20 mouse cellular contexts compared by ENCODE assay signal in genomic region chr11:97974141-97974540, GRCm38 (mm10). TPM values are rescaled to one million over a fixed set of nuclear protein-coding genes. Genes with fewer than 3 reads are reported as not detected.
"Had no signal": no experiment of that assay in that cellular context is flagged by ENCODE, and none has a peak within 500 bp of the region (broad histone marks: within the 10 kb centered on the region; RNA-seq: fewer than 3 reads in every experiment).

No protein-coding gene starts in this region.

- H3K9ac ChIP-seq: lung, embryonic 14.5 days; midbrain, embryonic 12.5 days; neural tube, embryonic 13.5 days; neural tube, embryonic 15.5 days had no signal

- H3K4me1 ChIP-seq: neural tube, embryonic 13.5 days had no signal

- H3K27me3 ChIP-seq: neural tube, embryonic 13.5 days; neural tube, embryonic 15.5 days had no signal

- H3K4me3 ChIP-seq: midbrain, embryonic 10.5 days; midbrain, embryonic 12.5 days; myocyte; neural tube, embryonic 13.5 days; neural tube, embryonic 15.5 days had no signal

- H3K9me3 ChIP-seq: midbrain, embryonic 12.5 days; neural tube, embryonic 13.5 days; neural tube, embryonic 15.5 days had no signal

- ATAC-seq: midbrain, embryonic 16.5 days had no signal

- H3K4me2 ChIP-seq: lung, embryonic 14.5 days; midbrain, embryonic 12.5 days; neural tube, embryonic 13.5 days; neural tube, embryonic 15.5 days had no signal

- H3K27ac ChIP-seq: midbrain, embryonic 12.5 days; neural tube, embryonic 13.5 days; neural tube, embryonic 15.5 days had no signal

- H3K36me3 ChIP-seq: midbrain, embryonic 10.5 days; midbrain, embryonic 12.5 days; neural tube, embryonic 13.5 days; neural tube, embryonic 15.5 days had no signal

- DNase-seq: lung, adult 18-20 months; lung, embryonic 14.5 days; lung, postnatal 10 days; lung, postnatal 4 days; midbrain, embryonic 14.5 days; retina, postnatal 1 day; right cerebral cortex, adult 18-20 months; right cerebral cortex, postnatal 25 days; right cerebral cortex, postnatal 4 days; spleen, adult 18-20 months; thymus, adult 18-20 months; thymus, postnatal 14 days; thymus, postnatal 36 days had no signal

RNA-seq across cellular contexts. Expression of gene Plxdc1, which starts 12.1 kb away (rescaled TPM):
- polyA plus RNA-seq: neural tube, embryonic 11.5 days had no signal
